Mouse (Mus musculus): ENCODE measurements around the gene Rabep1.
"Not testable (repeated sequence)": the region's sequence is repeated elsewhere in the genome, so short reads cannot be mapped to it uniquely, and the experiment has no call there.

Rabep1 gene

DNA sequence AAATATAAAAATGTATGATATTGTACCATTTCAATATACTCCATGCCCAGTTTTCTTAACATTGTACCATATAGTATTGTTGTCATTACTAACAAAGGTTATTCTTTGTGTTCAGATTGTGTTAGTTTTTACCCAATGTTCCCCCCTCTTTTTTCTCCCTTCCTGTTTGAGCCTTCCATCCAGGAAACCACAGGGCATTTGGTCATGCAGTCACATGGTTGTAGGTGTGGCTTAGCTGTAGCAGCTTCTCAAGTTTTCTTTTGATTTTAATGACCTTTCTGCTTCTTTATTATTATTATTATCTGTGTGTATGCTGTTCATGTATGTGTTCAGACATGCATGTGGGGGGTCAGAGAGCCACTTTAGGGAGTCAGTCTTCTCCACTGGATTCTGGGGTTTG, 47.0 kb downstream of the Rabep1 start:
- no peak for DNase-seq (ENCODE audit: low read depth)

- no peak for DNase-seq (ENCODE audit: low read depth)
These were observed 53.1 kb downstream of the Rabep1 start for GRCm38 (mm10) chr11:70897680-70898079.

DNA sequence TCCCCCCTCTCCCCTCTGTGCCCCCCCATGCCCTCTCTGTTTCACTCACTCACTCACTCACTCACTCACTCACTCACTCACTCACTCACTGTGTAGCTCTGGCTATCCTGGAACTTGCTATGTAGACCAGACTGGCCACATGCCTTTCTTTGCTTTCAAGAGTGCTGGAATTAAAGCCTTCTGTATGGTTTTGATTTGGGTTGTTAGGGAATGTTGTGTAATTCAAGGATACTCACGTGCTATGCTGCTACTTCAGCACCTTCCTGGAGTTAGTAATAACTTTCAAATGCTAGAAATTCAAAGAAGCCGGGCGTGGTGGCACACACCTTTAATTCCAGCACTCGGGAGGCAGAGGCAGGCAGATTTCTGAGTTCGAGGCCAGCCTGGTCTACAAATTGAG, 53.6 kb downstream of the Rabep1 start:
- not testable (repeated sequence) for DNase-seq (ENCODE audit: low read depth)

DNA sequence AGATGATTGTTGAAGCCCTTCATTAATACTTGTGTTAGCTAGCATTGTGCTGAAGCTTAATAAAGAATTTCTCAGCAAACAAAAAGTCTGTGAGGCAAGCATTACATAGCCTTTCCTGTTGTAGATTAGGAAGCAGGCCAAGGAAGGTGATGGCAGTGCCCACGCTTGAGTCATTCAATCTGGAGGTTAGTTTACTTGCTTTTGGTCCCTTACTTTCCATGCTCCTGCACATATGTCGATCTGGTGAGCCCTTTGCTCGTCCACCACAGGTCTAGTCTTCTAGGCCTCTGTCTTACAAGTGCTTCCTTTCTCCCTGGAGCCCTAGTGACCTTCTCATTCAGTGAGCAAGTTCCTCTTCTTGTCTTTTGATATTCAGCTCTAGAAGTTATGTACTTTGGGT, 62.1 kb downstream of the Rabep1 start:
- DNase-seq (ENCODE audit: low read depth) = no peak

DNA sequence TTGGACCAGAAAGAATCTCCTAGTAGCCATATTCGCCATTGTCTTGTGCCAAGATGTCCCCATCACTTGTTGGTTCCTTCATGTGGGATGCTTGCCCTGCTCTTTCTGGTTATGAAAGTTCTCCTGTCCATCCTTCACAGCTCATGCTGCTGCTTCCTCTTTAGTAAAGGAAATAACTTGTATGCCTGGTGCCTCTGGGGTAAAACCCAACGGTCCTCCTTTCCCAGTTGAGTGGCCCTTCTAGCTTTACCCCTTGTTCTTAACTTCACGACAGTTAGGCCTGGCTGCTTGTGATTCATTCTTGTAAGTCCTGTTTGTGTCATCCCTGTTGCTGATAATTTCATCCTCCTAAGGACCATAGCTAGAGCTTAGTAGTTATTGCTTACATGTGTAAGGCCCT, 66.7 kb downstream of the Rabep1 start:
- no peak for DNase-seq (ENCODE audit: low read depth)

- no peak for DNase-seq (ENCODE audit: low read depth)
These were observed 67.3 kb downstream of the Rabep1 start for GRCm38 (mm10) chr11:70911920-70912319.

DNA sequence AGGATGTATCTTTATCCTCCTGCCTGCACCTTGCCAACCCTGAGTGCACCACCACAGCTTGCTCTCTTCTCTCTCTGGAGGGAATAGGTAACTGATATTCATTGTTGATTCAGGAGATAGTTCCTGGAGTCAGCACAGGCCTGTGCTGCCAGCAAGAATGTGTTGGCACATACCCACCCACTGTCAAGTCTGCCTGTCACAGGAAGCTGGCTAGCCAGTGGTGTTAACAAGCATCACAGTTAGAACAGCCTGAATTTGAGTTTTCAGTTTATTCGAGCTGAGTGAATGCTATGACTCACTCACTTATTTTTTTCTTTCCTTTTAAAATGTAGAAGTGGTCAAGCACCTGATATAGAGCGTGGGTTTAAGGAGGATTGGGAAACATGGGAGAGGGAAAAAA, 73.3 kb downstream of the Rabep1 start:
- no peak for DNase-seq (ENCODE audit: low read depth)

- no peak for DNase-seq (ENCODE audit: low read depth)
These were observed 74.9 kb downstream of the Rabep1 start for GRCm38 (mm10) chr11:70919524-70919923.

DNA sequence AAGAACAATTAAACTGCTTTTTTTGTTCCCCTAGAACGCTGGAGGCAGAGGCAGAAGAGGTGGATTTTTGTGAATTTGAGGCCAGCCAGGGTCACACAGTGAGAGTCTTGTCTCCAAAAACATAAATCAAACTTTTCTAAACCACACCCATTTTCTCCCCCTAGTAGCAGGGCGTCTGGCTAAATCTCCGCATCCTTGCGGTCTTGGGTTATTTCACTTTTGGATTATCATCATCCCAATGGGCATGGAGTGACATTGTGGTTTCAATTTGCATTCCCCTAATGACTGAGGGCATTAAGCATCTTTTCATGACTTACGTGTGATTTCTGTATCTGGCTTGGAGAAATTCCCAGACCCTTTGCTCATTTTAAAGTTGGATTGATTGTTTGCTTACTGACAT, 86.9 kb downstream of the Rabep1 start:
- DNase-seq (ENCODE audit: low read depth) = no peak

- DNase-seq (ENCODE audit: low read depth) = no peak
These were observed 90.7 kb downstream of the Rabep1 start for GRCm38 (mm10) chr11:70935316-70935715.

DNA sequence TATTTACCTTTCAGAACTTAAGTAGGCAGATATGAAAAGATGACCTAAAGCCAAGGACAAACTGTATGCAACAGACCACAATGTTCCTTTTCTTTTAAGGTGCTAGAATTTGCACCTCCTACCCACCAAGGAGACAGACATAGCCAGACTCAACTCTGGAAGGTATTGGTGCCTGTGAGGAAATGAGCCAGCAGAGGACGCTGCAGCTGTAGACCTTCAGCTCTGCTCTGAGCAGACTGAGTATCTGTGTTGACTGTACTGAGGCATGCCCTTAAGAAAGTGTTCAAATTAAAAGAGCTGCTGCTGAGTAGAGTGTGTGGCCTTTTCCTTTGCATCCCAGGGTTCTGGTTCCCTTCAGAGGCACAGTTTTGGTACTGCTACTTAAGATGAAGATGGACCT, 98.0 kb downstream of the Rabep1 start:
- DNase-seq (ENCODE audit: low read depth) = no peak

- DNase-seq (ENCODE audit: low read depth) = no peak
These were observed 99.1 kb downstream of the Rabep1 start for GRCm38 (mm10) chr11:70943651-70944050.

GRCm38 (mm10) chr11:70944935-70945817, 100.6 kb downstream of the Rabep1 start:
- DNase-seq (ENCODE audit: low read depth) = no peak

DNA sequence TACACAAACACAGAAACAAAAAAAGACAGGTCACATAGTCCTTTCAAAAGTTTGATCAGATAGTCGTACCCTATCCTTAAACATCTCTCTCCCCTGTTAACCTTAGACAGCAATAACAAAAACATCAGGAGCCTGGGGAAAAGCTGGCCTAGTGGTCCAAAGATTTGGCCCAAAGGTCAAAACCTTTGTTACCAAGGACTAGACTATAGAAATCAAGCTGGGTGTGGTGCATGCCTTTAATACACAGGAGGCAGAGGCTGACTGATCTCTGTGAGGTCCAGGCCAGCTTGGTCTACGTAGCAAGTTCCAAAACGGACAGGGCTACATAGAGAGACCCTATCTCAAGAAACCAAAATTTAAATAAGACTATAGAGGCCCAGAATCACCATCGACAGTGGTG, 110.1 kb downstream of the Rabep1 start:
- DNase-seq (ENCODE audit: low read depth) = no peak

DNA sequence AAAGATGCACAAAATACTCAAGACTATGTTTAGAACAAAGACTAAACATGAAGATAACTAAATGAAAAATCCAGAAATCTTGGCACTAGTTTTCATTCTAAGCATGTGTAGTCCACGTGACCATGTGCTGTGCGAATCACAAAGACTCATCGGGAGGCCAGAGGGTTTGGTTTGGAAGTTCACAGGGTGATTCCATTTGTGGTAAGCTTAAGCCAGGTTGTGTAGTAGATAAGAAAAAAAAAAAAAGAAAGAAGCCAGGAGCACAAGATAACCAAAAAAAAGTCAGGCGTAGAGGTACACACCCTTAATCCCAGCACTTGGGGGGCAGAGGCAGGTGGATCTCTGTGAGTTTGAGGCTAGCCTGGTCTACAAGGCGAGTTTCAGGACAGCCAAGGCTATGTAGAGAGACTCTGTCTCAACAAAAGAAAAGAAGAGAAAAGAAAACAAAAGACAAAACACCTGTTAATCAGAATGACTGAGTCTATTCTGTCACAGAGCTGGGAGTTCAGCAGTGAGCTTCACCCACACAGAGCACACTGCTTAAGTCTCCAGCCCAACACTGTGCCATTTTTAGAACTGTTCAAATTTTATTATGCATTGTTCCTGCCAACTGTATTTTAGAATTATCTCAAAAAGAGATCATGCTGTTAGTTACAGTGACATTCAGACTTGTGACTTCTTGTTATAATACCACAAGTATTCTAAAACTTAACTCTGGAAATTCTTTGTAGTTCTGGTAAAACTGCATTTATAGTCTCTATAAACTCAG, 116.4 kb downstream of the Rabep1 start:
- no peak for DNase-seq (ENCODE audit: low read depth)

DNA sequence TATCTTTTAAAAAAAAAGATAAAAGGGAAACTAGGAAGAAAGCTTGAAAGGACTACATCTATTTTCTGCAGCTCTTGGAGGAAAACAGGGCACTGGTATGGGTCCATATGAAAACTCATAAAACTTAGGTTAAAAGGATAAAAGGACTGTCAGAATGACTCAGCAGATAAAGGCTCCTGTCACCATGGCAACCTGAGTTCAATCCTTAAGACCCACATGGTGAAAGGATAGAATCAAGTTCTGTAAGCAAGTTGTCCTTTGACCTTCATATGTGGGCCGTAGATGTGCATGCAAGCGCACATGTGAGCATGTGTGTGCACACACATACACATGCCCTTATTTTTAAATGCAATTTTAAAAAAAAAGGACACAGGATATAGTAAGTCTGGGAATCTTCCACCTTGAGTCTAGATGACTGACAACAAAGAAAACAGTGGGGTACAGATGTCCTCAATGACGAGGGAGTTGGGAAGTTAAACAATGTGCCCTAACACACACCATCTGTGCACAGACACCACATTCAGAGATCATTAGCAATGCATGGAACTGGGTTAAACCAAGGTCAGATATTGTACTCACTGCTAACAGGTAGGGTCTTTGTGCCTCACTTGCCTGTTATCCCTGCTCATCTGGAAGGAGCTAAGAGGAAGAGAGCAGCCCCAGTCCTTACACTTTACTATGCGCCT, 119.8 kb downstream of the Rabep1 start:
- no peak for DNase-seq (ENCODE audit: low read depth)

GRCm38 (mm10) chr11:70969271-70969794, 124.8 kb downstream of the Rabep1 start:
- no peak for DNase-seq (ENCODE audit: low read depth)

GRCm38 (mm10) chr11:70969821-70970559, 125.4 kb downstream of the Rabep1 start, which contains the start of the genes Nup88 and Rpain:
Gene Nup88 (minus strand): TSS chr11:70969973.
Gene Rpain (plus strand): TSS chr11:70970213.
- DNase-seq (ENCODE audit: low read depth) = peak; percentile 97

- peak; percentile 76 for DNase-seq (ENCODE audit: low read depth)
These were observed 126.3 kb downstream of the Rabep1 start for GRCm38 (mm10) chr11:70970560-70971540.

DNA sequence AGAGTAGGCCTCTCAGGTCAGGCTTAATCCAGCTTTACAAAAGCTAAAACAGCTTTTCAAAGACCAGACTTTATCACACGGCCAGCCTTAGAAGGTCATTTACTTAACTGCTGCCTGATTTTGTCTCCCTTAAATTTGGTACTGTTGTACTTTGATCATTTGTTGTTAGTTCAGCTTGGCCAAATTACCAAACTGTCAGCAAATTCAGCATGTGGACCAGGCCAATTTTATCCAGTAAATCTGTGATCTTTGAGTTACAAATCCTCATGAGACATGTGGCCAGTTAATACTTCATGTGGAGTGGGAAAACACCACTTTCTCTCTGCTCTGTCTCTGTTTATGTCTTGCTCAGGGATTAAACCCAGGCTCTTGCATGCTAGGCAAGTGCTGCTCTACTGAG, 128.0 kb downstream of the Rabep1 start:
- no peak for DNase-seq (ENCODE audit: low read depth)
